Mouse (Mus musculus): ENCODE measurements around the gene Bcl7c. TPM values are rescaled to one million over a fixed set of nuclear protein-coding genes. Genes with fewer than 3 reads are reported as not detected.

Gene Bcl7c
- polyA plus RNA-seq, 1 experiment from 2014 or later = 52.2 TPM

- ATAC-seq (ENCODE audit: low FRiP score) = no peak
- H3K27me3 ChIP-seq (ENCODE audit: control insufficient read depth, insufficient read depth, low read length) = no peaks in the 10 kb centered on the region
- H3K4me1 ChIP-seq (ENCODE audit: control insufficient read depth, insufficient read depth, low read length) = no peaks in the 10 kb centered on the region
- no peak overlapping the region for H3K4me2 ChIP-seq
- H3K27ac ChIP-seq (ENCODE audit: low read depth, low read length) = no peak overlapping the region
- no peaks in the 10 kb centered on the region for H3K36me3 ChIP-seq (ENCODE audit: control insufficient read depth, insufficient read depth, low read length)
- 84% methylated on average over 6 of the region's 6 CpGs for WGBS
- no peaks in the 10 kb centered on the region for H3K9me3 ChIP-seq (ENCODE audit: control insufficient read depth, low read length)
- no peak overlapping the region for H3K4me3 ChIP-seq (ENCODE audit: low read depth, low read length)
- H3K9ac ChIP-seq (ENCODE audit: low read length) = no peak overlapping the region
- DNase-seq (ENCODE audit: low spot score, missing footprints) = no peak
Measured at GRCm38 (mm10) chr7:127662926-127663325, 45.8 kb downstream of the Bcl7c start.

GRCm38 (mm10) chr7:127661833-127662232, 46.9 kb downstream of the Bcl7c start:
- no peak overlapping the region for H3K4me3 ChIP-seq (ENCODE audit: low read depth, low read length)
- no peak overlapping the region for H3K4me2 ChIP-seq
- H3K4me1 ChIP-seq (ENCODE audit: control insufficient read depth, insufficient read depth, low read length) = no peaks in the 10 kb centered on the region
- H3K27me3 ChIP-seq (ENCODE audit: control insufficient read depth, insufficient read depth, low read length) = no peaks in the 10 kb centered on the region
- WGBS = 84% methylated on average over 6 of the region's 6 CpGs
- no peak overlapping the region for H3K9ac ChIP-seq (ENCODE audit: low read length)
- ATAC-seq (ENCODE audit: low FRiP score) = no peak
- no peaks in the 10 kb centered on the region for H3K36me3 ChIP-seq (ENCODE audit: control insufficient read depth, insufficient read depth, low read length)
- peak; percentile 49 for DNase-seq (ENCODE audit: low spot score, missing footprints)
- H3K27ac ChIP-seq (ENCODE audit: low read depth, low read length) = no peak overlapping the region
- no peaks in the 10 kb centered on the region for H3K9me3 ChIP-seq (ENCODE audit: control insufficient read depth, low read length)

GRCm38 (mm10) chr7:127660882-127661281, 47.9 kb downstream of the Bcl7c start:
- ATAC-seq (ENCODE audit: low FRiP score) (no peak), DNase-seq (ENCODE audit: low spot score, missing footprints) (peak; percentile 79)
- no peak overlapping the region for H3K4me2 ChIP-seq
- 87% methylated on average over 3 of the region's 3 CpGs for WGBS
- H3K9ac ChIP-seq (ENCODE audit: low read length) = no peak overlapping the region
- H3K4me1 ChIP-seq (ENCODE audit: control insufficient read depth, insufficient read depth, low read length) = no peaks in the 10 kb centered on the region
- no peak overlapping the region for H3K27ac ChIP-seq (ENCODE audit: low read depth, low read length)
- H3K9me3 ChIP-seq (ENCODE audit: control insufficient read depth, low read length) = no peaks in the 10 kb centered on the region
- no peaks in the 10 kb centered on the region for H3K27me3 ChIP-seq (ENCODE audit: control insufficient read depth, insufficient read depth, low read length)
- H3K4me3 ChIP-seq (ENCODE audit: low read depth, low read length) = no peak overlapping the region
- H3K36me3 ChIP-seq (ENCODE audit: control insufficient read depth, insufficient read depth, low read length) = no peaks in the 10 kb centered on the region

GRCm38 (mm10) chr7:127656946-127657345, 51.8 kb downstream of the Bcl7c start:
- ATAC-seq (ENCODE audit: low FRiP score) = no peak
- H3K27ac ChIP-seq (ENCODE audit: low read depth, low read length) = no peak overlapping the region
- 38% methylated on average over 4 of the region's 4 CpGs for WGBS
- H3K4me2 ChIP-seq = no peak overlapping the region
- peak; percentile 94 for DNase-seq (ENCODE audit: low spot score, missing footprints)
- H3K9ac ChIP-seq (ENCODE audit: low read length) = no peak overlapping the region
- H3K9me3 ChIP-seq (ENCODE audit: control insufficient read depth, low read length) = no peaks in the 10 kb centered on the region
- H3K4me1 ChIP-seq (ENCODE audit: control insufficient read depth, insufficient read depth, low read length) = no peaks in the 10 kb centered on the region
- no peaks in the 10 kb centered on the region for H3K36me3 ChIP-seq (ENCODE audit: control insufficient read depth, insufficient read depth, low read length)
- no peak overlapping the region for H3K4me3 ChIP-seq (ENCODE audit: low read depth, low read length)
- H3K27me3 ChIP-seq (ENCODE audit: control insufficient read depth, insufficient read depth, low read length) = no peaks in the 10 kb centered on the region

- Histone ChIP-seq H3K27me3 (ENCODE audit: control insufficient read depth, insufficient read depth, low read length) (no peaks in the 10 kb centered on the region), H3K4me1 (ENCODE audit: control insufficient read depth, insufficient read depth, low read length) (no peaks in the 10 kb centered on the region), H3K27ac (ENCODE audit: low read depth, low read length) (no peak overlapping the region), H3K4me2 (no peak overlapping the region), H3K9me3 (ENCODE audit: control insufficient read depth, low read length) (no peaks in the 10 kb centered on the region), H3K36me3 (ENCODE audit: control insufficient read depth, insufficient read depth, low read length) (no peaks in the 10 kb centered on the region), H3K9ac (ENCODE audit: low read length) (no peak overlapping the region), H3K4me3 (ENCODE audit: low read depth, low read length) (no peak overlapping the region)
- ATAC-seq (ENCODE audit: low FRiP score) (no peak), DNase-seq (ENCODE audit: low spot score, missing footprints) (no peak)
- WGBS = 80% methylated on average over 10 of the region's 10 CpGs
Measured at GRCm38 (mm10) chr7:127654318-127654717, 54.4 kb downstream of the Bcl7c start.

- Histone ChIP-seq H3K9me3 (ENCODE audit: control insufficient read depth, low read length) (no peaks in the 10 kb centered on the region), H3K4me3 (ENCODE audit: low read depth, low read length) (no peak overlapping the region), H3K4me1 (ENCODE audit: control insufficient read depth, insufficient read depth, low read length) (no peaks in the 10 kb centered on the region), H3K9ac (ENCODE audit: low read length) (peak overlapping the region; percentile 30; the same call in 1 of the 2 replicates), H3K27ac (ENCODE audit: low read depth, low read length) (no peak overlapping the region), H3K27me3 (ENCODE audit: control insufficient read depth, insufficient read depth, low read length) (no peaks in the 10 kb centered on the region), H3K36me3 (ENCODE audit: control insufficient read depth, insufficient read depth, low read length) (no peaks in the 10 kb centered on the region), H3K4me2 (no peak overlapping the region)
- DNase-seq (ENCODE audit: low spot score, missing footprints) (no peak), ATAC-seq (ENCODE audit: low FRiP score) (no peak)
- WGBS = 17% methylated on average over 18 of the region's 18 CpGs
Measured at GRCm38 (mm10) chr7:127652050-127652449, 56.7 kb downstream of the Bcl7c start.

- no peak for ATAC-seq (ENCODE audit: low FRiP score)
- H3K27ac ChIP-seq (ENCODE audit: low read depth, low read length) = no peak overlapping the region
Measured at GRCm38 (mm10) chr7:127651624-127652023, 57.1 kb downstream of the Bcl7c start.

GRCm38 (mm10) chr7:127649206-127649605, 59.5 kb downstream of the Bcl7c start:
- Histone ChIP-seq H3K36me3 (ENCODE audit: control insufficient read depth, insufficient read depth, low read length) (no peaks in the 10 kb centered on the region), H3K27me3 (ENCODE audit: control insufficient read depth, insufficient read depth, low read length) (no peaks in the 10 kb centered on the region), H3K9me3 (ENCODE audit: control insufficient read depth, low read length) (no peaks in the 10 kb centered on the region), H3K4me3 (ENCODE audit: low read depth, low read length) (no peak overlapping the region), H3K27ac (ENCODE audit: low read depth, low read length) (no peak overlapping the region), H3K9ac (ENCODE audit: low read length) (no peak overlapping the region), H3K4me2 (no peak overlapping the region), H3K4me1 (ENCODE audit: control insufficient read depth, insufficient read depth, low read length) (no peaks in the 10 kb centered on the region)
- no peak for ATAC-seq (ENCODE audit: low FRiP score)
- no peak for DNase-seq (ENCODE audit: low spot score, missing footprints)
- 86% methylated on average over 6 of the region's 6 CpGs for WGBS

More at GRCm38 (mm10) chr7:127651624-127652023, 57.1 kb downstream of the Bcl7c start:
- Histone ChIP-seq H3K9me3 (ENCODE audit: control insufficient read depth, low read length) (no peaks in the 10 kb centered on the region), H3K4me1 (ENCODE audit: control insufficient read depth, insufficient read depth, low read length) (no peaks in the 10 kb centered on the region), H3K4me3 (ENCODE audit: low read depth, low read length) (no peak overlapping the region), H3K4me2 (no peak overlapping the region), H3K36me3 (ENCODE audit: control insufficient read depth, insufficient read depth, low read length) (no peaks in the 10 kb centered on the region), H3K9ac (ENCODE audit: low read length) (no peak overlapping the region), H3K27me3 (ENCODE audit: control insufficient read depth, insufficient read depth, low read length) (no peaks in the 10 kb centered on the region)
- 75% methylated on average over 2 of the region's 3 CpGs for WGBS
- DNase-seq (ENCODE audit: low spot score, missing footprints) = no peak

- DNase-seq (ENCODE audit: low spot score, missing footprints) (no peak), ATAC-seq (ENCODE audit: low FRiP score) (no peak)
- no peak overlapping the region for H3K4me3 ChIP-seq (ENCODE audit: low read depth, low read length)
- no peaks in the 10 kb centered on the region for H3K4me1 ChIP-seq (ENCODE audit: control insufficient read depth, insufficient read depth, low read length)
- no peaks in the 10 kb centered on the region for H3K36me3 ChIP-seq (ENCODE audit: control insufficient read depth, insufficient read depth, low read length)
- H3K4me2 ChIP-seq = no peak overlapping the region
- no peaks in the 10 kb centered on the region for H3K9me3 ChIP-seq (ENCODE audit: control insufficient read depth, low read length)
- H3K27me3 ChIP-seq (ENCODE audit: control insufficient read depth, insufficient read depth, low read length) = no peaks in the 10 kb centered on the region
- H3K9ac ChIP-seq (ENCODE audit: low read length) = no peak overlapping the region
- 91% methylated on average over 4 of the region's 4 CpGs for WGBS
- H3K27ac ChIP-seq (ENCODE audit: low read depth, low read length) = no peak overlapping the region
Measured at GRCm38 (mm10) chr7:127648516-127649201, 60.1 kb downstream of the Bcl7c start.

Data from midbrain, embryonic 11.5 days (tissue).